Mouse (Mus musculus): Measurements from ENCODE around the gene Gm7942. TPM values are rescaled to one million over a fixed set of nuclear protein-coding genes. Genes with fewer than 3 reads are reported as not detected.
"Not testable (repeated sequence)": the region's sequence is repeated elsewhere in the genome, so short reads cannot be mapped to it uniquely, and the experiment has no call there.

Gene Gm7942
- polyA plus RNA-seq (2012; rRNA removed), result not detected in 2 replicates

DNA sequence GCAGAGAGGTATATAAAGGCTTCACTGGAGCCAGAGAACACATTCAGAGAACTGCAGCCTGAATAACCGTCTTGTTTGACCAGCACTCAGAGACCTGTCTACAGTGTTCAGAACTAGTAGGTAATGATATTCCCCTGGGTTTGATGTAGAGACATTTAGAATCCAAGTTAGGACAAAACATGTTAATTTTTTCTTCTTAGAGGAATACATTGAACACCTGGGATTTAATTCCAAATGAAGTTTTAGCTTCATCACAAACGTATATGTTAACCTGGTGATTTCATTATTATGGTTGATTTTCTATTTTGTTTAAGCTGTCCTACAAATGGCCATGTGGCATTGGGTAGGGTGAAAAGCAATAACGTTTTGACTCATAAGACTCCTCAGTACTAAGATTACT, at the start of gene Gm7942:
TSS of gene Gm7942 (plus strand) at position 301 of the 400 bp plus-strand sequence.
- not testable (repeated sequence) for DNase-seq; H3K27ac ChIP-seq (ENCODE audit: insufficient read depth, low read depth, low read length); H3K36me3 ChIP-seq (ENCODE audit: control insufficient read depth, insufficient read depth, low read length); H3K27me3 ChIP-seq (replicated peaks; ENCODE audit: control insufficient read depth, insufficient read depth, low read length); H3K4me3 ChIP-seq (ENCODE audit: insufficient read depth, low read depth, low read length); H3K4me1 ChIP-seq (ENCODE audit: control insufficient read depth, insufficient read depth, low read length)
- no CpG with 5 or more reads among the region's 3 CpGs for WGBS

Other genes starting within 250 kb of the Gm7942 start
- gene Gm3183, start 241.5 kb upstream of the Gm7942 start, polyA plus RNA-seq (2012; rRNA removed), result not detected in 2 replicates
- not detected in 2 replicates for gene Gm6367, start 118.3 kb upstream of the Gm7942 start, polyA plus RNA-seq (2012; rRNA removed)
- gene Gm16513, start 75.7 kb downstream of the Gm7942 start, polyA plus RNA-seq (2012; rRNA removed), result not detected in 2 replicates
- gene Gm10424, start 165.8 kb downstream of the Gm7942 start, polyA plus RNA-seq (2012; rRNA removed), result not detected in 2 replicates
- gene Gm3259, start 199.0 kb downstream of the Gm7942 start, polyA plus RNA-seq (2012; rRNA removed), result not detected in 2 replicates